Mouse (Mus musculus): Measurements from ENCODE around the gene Obox8.

The Obox8 gene

DNA sequence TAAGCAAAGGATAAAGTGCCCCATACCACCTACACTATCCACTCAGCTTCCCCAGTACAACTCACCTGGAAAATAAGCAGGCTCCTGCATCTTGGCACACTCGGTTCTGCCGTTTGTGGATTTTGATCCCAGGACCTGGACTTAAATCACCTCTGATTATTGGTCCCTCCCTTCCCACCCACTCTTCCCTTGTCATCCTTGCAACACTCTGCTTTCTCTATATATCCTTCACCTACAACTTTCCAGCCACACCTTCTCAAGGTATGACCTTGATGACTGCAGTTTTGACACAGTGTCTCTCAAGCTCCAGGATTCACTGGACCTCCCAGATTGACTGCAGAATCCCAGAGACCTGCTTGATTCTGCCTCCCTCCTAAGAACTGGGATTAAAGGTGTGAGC, at the start of gene Obox8:
Obox8 (minus strand) TSS at position 101 of the 400 bp plus-strand sequence.
- DNase-seq (ENCODE audit: low spot score in 2 of 2) = no peak

- no peak for DNase-seq (ENCODE audit: low spot score in 2 of 2)
Measured at GRCm38 (mm10) chr7:14317209-14317608, 16.1 kb downstream of the Obox8 start.

DNA sequence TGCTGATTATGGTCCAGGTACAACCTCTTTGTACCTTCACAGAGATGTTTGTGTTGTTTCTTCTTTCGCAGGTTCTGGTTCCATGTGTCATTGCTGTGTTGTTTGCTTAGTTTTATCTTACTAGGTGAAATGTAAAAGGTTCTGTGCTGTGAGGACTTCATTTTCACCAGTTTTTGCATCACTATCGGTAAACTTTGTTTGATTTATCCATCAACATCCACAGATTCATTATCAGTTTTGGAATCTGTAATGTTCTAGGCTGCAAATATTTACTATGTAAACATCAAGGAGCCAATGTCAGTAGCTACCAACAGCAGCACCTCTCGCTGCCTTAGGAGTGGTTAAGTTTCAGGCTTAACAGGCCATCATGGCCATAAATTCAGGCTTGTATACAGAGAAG, 24.7 kb downstream of the Obox8 start:
- no peak for DNase-seq (ENCODE audit: low spot score in 2 of 2)

DNA sequence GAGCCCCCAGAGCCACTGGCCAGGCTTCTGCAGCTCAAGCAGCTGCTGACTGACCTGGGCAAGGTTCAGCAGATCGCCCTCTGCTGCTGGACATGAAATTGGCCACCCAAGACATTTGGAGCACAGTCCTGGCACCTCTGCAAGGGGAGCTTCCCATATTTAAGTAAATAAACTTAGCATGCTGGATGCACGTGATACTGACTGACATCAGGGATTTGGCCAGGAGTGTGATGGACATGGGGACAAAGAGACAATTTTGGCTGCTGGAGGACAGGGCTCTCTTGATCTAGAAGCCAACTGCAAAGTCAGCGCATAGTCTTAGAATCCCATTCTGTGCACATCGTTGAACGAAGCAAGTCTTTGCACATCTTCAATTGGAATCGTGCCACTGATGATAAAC, 25.8 kb downstream of the Obox8 start:
- no peak for DNase-seq (ENCODE audit: low spot score in 2 of 2)

All from urinary bladder, postnatal 4 days (tissue).